Mouse (Mus musculus): ENCODE measurements around the gene Slc41a3.

The Slc41a3 gene

GRCm38 (mm10) chr6:90604533-90605297 lies at the start of gene Slc41a3:
TSS of gene Slc41a3 (plus strand) at chr6:90604725.
- DNase-seq (ENCODE audit: low spot score), result peak; percentile 89

GRCm38 (mm10) chr6:90556534-90557058 lies 47.9 kb upstream of the Slc41a3 start:
- no peak for DNase-seq (ENCODE audit: low spot score)

DNA sequence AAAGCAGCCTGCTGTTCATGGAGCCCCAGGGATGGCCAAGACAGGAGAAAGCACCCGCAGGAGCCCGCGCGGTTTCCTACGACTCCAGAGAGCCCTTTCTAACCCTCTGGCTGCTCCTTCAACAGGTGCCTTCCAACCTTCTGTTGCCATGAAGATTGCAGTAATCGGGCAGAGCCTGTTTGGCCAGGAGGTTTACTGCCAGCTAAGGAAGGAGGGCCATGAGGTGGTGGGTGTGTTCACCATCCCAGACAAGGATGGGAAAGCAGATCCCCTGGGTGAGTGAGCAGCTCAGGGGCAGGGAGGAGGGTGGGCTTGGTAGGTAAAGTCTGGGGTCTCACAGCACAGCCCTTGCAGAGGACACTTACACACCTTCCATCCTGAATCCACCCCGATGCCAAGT lies 47.4 kb upstream of the Slc41a3 start:
- no peak for DNase-seq (ENCODE audit: low spot score)

GRCm38 (mm10) chr6:90557829-90558693 lies 46.5 kb upstream of the Slc41a3 start:
- no peak for DNase-seq (ENCODE audit: low spot score)

DNA sequence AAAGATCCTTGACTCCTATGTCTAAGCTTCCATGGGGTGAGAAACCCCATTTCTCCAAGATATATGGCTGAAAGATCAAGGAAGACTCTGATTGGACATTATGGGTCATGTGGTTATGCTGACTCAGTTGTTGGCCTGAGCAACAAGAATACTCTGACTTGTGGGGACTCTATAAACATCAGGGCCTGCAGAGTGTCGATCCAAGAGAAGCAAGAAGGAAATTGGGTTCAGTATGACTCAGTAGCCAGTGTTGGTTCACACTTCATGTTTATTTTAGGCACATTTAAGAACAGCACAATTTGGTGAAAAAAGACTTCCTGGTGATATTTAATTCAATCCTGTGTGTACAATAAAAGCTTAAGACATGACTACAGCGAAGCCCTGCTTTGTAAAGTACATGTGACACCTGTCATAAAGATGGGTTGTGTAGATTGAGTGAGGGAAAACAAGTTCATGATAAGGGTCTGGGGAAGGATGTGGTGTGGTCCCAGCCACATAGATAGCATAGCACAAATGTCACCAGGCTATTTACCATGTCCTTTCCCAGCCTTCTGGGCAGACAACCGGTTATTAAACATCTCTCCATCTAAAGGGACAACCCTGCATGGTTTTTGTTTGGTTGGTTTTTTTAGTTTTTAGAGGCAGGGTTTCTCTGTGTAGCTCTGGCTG lies 44.0 kb upstream of the Slc41a3 start:
- no peak for DNase-seq (ENCODE audit: low spot score)

DNA sequence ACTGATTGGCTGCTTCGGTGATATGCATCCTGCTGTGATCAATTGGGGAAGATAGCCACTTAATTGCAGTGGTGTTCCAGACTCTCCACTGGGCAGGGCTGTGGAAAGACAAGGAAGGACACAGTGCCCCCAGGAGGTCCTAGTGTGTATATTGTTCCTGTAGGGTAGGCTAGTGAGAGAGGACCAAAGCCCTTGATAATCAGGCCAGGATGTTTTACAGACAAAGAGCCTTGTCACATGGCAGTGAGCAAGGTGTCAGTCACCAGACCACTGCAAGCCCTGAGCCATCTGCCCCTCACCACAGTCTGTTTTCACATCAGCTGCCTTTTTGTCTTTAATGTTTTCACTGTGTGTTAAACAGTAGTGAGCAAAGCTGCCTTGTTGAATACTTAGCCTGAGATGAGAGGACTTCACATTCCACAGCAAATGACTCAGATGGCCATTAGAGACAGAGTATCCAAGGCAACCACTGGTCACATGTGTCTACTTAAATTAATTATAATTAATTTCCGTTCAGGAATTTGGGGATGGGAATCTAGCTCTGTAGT lies 43.2 kb upstream of the Slc41a3 start:
- no peak for DNase-seq (ENCODE audit: low spot score)

DNA sequence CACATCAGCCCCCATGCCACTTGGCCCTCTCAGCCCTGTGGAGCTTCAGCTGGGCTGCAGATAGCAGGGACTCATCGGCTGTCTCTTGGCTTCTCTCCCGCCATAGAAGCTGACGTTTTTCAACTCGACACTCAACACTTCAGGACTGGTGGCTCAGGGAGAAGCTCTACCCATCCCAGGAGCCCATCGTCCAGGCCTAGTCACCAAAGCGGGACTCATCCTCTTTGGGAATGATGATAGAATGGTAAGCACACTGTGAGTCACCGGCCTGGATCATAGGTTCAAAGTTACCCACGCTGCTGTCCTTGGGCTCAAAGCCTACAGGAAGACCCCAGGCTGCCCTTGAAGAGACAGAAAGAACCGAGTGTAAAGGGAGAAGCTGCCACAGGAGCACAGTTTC lies 40.3 kb upstream of the Slc41a3 start:
- DNase-seq (ENCODE audit: low spot score), result no peak

DNA sequence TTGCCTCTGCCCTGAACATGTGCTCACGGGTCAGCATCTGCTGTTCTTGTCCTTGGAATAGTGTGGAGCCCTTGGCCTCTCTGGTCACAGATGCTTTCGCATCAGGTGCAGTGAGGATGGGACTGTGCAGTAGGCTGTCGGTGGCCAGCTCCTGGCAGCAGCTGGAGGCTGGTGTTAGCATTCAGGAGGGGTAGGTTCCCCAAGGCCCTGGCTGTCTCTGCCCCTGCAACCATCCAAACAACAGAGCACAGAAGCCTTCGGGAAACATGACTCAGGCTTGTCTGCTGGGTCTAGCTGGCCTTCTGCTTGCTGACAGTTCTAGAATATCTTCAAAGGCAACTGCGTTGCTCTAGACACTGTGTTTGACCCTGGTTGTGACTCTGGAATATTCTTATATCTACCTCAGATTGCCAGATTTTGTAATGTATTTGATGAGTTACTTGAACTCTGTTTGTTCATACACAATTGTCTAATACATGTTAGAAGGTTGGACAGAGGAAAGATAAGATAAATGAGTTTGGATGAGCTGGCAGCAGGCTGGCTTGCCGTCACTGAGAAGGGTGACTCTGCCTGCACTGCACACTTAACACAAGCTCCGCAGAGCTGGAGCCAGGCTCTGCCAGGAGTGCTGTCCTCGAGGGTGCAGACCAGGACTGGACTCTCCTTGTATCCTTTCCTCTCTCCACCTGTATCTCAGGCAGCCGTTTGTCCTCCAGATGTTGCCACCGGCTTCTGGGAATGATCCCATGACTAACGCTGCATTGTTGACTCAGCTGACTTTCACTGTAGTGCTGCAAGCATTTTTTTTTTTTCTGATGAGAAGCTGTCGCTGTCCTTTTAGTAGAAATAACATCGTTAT lies 38.9 kb upstream of the Slc41a3 start:
- DNase-seq (ENCODE audit: low spot score), result no peak

GRCm38 (mm10) chr6:90567486-90567885 lies 37.0 kb upstream of the Slc41a3 start:
- no peak for DNase-seq (ENCODE audit: low spot score)

- DNase-seq (ENCODE audit: low spot score), result no peak
Measured at GRCm38 (mm10) chr6:90567928-90568327, 36.6 kb upstream of the Slc41a3 start.

- DNase-seq (ENCODE audit: low spot score), result no peak
Measured at GRCm38 (mm10) chr6:90568721-90569120, 35.8 kb upstream of the Slc41a3 start.

GRCm38 (mm10) chr6:90569736-90570383 lies 34.7 kb upstream of the Slc41a3 start:
- DNase-seq (ENCODE audit: low spot score), result no peak

DNA sequence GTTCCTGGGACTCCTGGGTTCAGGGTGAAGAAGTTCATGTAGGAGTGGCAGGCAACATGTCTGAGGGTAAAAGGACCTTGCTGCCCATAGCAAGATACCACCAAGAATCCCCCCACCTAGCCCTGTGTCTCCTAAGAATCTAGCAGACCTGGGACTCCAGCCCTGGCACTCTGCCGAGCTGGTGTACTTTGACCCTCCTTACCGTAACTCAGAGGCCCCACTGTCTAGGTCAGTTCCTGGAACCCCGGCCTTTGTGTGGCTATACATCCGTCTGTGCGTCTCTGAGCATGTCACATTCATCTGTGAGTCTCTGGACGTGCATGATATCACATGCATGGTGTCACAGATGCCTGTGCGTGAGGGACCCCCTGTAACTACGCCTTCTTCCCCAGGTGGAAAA lies 34.1 kb upstream of the Slc41a3 start:
- no peak for DNase-seq (ENCODE audit: low spot score)

DNA sequence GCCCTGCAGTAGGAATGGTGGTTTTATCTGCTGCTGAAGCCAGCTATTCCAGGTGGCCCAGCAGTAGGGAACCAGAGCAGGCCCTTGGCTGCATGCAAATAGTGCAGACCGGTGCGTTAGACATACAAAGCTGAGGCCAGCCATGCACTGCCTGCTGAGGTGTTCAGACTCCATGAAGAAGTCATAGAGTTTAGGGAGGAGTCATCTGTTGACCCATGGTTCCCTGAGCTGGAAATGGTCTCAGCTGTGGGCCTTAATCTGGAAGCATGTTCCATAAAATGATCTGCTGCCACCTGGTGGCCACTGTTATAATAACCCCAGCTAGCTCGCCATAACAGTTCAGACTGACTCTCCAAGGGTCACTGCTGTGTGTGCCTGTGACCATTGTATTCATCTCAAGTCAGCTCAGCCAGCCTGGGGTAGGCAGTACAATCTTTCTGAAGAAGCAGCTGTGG lies 29.2 kb upstream of the Slc41a3 start:
- peak; percentile 72 for DNase-seq (ENCODE audit: low spot score)

- no peak for DNase-seq (ENCODE audit: low spot score)
Measured at GRCm38 (mm10) chr6:90578174-90578573, 26.4 kb upstream of the Slc41a3 start.

DNA sequence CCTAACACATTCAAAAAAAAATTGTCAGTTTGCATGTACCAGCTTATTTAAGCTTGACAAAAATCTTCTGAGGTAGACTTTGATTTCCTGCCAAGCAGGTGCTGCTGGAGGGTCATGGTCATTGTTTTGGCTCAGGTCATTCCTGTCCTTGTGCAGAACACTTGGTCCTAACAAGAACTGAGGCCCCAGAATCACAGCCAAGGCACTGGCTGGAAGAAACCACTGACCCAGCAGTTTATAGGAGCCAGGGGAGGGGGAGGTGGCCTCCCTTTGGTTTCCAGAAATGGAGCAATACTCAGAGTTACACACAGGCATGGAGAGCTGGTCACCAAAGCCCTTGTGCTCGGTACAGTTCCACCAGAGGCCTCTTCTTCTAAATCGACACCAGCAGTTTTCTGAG lies 22.2 kb upstream of the Slc41a3 start:
- no peak for DNase-seq (ENCODE audit: low spot score)

- DNase-seq (ENCODE audit: low spot score), result no peak
Measured at GRCm38 (mm10) chr6:90588113-90588512, 16.4 kb upstream of the Slc41a3 start.

DNA sequence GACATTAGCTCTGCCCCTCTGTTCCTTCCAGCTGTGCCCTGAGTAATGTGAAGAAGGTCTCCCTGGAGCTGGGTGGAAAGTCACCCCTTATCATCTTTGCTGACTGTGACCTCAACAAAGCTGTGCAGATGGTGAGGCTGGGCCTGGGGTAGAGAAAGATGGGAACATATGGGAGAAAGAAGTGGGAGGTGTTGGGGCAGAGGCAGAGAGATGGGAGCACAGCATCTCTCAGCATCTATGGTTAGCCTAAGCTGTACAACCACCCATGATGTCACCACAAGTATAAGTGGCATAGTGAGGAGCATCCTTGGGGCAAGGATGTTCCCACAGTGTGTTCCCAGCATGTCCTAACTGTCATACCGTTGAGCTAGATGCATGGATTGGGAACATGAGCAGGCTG lies 13.8 kb upstream of the Slc41a3 start:
- no peak for DNase-seq (ENCODE audit: low spot score)

- DNase-seq (ENCODE audit: low spot score), result no peak
Measured at GRCm38 (mm10) chr6:90594972-90595371, 9.6 kb upstream of the Slc41a3 start.

DNA sequence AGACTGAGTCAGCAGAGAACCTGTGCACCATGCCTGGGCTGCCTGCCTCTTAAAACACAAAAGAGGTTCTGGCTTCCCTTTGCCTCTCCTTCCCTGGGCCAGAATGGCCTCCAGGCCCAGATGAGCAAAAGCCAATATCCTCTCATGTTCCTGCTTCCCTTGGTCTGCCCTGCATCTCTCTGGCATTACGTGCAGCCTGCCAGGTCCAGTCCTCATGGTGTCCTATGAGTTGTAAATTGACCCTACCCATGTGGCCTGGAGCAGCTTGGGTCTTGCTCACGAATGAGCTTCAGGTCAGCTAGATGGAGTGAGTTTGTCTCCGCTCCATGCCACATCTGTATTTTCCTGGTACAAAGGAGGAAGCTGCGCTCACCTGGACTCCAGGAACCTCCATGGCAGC lies 7.5 kb upstream of the Slc41a3 start:
- no peak for DNase-seq (ENCODE audit: low spot score)

GRCm38 (mm10) chr6:90597592-90597991 lies 6.9 kb upstream of the Slc41a3 start:
- DNase-seq (ENCODE audit: low spot score), result no peak

Data from urinary bladder, postnatal 25 days (tissue).